Mouse (Mus musculus) ovary, postnatal 14 days (tissue): ENCODE data around the gene Susd1.

Experiments used
- DNase-seq: peaks from one replicate; pipeline ENCODE4 v3.0.0; 2022; ENCODE audit warnings: low spot score

Gene Susd1

DNA sequence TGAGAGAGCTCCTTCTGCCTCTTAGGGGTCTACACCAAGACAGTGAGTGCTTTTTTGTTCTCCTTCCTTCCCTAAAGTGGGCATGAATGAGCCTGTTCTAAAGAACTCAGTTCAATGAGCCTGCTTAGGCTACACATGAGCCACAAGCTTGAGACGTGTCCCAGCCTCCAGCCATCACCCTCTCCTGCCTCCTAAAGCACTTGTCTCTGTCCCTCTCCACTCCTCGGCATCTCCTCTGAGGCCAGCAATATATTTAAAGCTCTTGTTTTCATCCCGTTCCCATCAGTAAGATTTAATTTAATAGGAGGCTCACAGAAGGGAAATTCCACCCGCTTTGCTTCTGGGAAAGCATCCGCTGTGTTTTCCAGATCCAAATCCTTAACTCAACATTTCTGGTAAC, 98.4 kb downstream of the Susd1 start:
- DNase-seq = no peak

DNA sequence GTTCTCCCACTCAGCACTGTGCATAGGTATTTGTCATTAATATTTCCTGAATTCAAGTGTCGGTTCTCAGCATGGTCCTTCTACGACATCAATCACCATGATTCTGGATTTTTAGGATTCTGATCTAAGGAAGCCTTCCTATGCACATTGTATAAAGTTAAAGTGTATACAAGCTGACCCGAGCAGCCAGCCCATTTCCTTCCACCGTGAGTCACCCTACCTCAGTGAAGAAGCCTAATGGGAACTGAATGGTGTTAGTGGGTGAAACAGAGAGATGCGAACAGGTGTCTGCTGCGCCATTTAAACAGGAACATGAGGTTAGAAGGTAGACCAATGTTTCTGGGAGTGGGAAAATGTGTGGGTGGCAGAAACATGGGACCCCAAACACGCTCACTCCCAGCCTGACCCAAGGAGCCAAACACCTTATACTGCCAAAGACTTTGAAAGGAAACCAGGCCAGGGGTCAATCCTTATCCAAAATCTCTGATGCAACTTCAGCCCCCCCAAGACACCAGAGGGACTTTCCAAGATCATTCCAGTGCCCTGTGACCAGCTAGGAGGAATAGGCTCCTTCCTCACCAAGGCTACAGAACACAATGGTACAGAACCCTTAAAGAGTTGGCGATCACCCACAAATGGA, 99.4 kb downstream of the Susd1 start:
- DNase-seq = no peak

- DNase-seq = no peak
Observed at GRCm38 (mm10) chr4:59337533-59337885, 100.9 kb downstream of the Susd1 start.

DNA sequence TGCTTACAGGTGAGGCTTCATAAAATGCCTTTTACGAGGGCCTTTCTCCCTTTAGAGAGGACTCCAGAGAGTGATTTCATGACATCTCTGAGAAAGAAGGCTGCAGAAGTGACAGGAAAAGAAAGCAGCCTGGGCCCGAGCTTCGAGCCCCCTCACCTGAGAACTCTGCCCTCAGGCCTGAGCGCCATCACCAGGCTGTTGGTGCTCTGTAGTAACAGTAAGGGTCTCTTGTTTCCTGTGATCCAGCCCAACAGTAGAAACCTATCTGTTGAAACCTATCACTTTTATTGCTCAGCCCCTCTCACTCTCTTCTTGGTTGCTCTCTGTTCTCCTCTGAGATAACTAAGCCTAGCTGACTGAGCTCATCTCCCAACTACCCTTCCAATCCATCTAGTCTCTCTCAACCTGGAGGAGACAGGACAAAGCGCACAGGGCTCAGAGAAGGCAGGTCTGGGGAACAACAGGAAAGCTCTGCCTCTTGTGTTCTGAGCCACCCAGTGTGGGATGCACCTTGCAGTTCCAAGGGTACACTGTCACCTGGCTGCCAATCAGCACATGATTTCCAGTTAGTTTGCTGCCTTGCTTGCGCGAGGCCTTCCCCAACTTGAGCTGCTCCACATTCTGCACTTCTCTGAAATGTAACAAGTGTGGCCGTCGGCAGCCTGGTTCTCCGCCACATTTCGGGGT, 101.4 kb downstream of the Susd1 start:
- DNase-seq = no peak

DNA sequence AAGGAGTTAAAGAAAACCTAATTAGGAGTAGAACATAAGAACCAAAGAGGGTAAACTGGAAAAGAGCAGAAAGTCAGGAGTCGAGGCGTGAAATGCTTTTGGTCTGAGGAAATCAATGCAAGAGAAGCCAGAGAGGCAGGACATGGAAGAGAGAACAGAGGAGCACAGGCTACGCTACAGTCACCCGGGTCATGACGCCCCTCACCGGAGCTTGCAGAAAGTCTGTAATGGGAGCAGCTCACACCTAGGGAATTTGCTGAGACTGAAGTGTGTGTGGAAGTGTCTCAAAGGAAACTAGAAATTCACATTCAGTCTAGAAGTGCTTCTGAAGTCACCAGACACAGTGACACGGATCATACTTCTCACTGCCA, 102.0 kb downstream of the Susd1 start:
- DNase-seq = no peak

- DNase-seq = peak; percentile 29
Observed at GRCm38 (mm10) chr4:59335616-59336438, 102.6 kb downstream of the Susd1 start.

DNA sequence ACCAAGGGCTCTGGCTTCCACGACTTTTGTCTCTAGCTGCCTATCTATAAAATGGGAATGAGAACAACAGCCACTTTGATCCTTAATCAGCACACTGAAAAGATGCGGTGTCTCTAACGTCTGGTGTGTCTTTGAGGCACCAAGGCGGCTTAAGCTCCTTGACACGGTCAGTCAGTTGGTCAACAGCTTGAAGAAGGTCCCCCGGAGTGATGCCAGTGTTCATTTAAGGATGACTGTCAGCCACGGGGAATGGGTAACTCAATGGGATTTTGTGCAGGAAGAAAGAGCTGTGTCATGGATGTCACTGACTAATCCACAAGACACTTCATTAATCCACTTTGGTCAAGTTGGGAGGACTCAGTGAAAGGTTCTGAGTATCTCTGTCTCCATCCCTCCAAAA, 103.3 kb downstream of the Susd1 start:
- no peak for DNase-seq

DNA sequence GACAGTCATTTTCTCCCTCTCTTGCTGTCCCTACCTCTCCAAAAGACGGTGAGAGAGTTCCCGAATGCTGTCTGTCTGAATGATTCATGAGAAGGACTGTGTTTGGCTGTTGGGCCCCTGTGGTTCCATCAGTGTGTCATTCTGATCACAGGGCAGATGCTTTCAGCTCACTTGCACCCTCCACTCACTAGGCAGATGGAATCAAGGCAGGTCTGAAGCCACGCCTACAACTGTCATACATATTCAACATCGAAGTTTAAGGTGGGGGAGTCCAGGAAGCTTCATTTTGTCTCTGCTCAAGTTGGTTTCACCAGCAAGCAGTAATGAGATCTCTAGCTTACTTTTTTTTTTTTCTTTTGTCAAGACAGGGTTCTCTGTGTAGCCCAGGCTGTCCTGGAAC, 104.2 kb downstream of the Susd1 start:
- DNase-seq = no peak

DNA sequence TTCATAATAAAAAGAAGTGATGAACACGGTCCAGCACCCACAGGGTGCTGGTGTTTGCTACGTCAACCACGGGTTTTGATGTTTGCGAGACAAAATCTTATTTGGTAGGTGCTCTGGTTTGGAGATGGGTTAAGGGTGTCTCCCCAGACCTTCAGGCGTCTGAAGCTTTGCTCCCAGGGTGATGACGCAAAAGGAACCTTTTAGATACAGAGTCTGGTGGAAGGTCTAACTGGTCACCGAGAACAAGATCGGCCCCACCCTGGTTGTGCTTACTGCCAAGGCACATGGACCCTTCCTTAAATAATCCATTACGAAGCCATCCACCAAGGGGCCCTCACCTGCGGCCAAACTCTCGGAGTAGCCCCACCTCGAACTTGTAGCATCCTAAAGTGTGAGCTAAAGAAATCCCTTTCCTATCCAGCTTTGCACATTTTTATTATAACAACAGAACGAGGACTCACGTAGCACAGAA, 105.0 kb downstream of the Susd1 start:
- no peak for DNase-seq

DNA sequence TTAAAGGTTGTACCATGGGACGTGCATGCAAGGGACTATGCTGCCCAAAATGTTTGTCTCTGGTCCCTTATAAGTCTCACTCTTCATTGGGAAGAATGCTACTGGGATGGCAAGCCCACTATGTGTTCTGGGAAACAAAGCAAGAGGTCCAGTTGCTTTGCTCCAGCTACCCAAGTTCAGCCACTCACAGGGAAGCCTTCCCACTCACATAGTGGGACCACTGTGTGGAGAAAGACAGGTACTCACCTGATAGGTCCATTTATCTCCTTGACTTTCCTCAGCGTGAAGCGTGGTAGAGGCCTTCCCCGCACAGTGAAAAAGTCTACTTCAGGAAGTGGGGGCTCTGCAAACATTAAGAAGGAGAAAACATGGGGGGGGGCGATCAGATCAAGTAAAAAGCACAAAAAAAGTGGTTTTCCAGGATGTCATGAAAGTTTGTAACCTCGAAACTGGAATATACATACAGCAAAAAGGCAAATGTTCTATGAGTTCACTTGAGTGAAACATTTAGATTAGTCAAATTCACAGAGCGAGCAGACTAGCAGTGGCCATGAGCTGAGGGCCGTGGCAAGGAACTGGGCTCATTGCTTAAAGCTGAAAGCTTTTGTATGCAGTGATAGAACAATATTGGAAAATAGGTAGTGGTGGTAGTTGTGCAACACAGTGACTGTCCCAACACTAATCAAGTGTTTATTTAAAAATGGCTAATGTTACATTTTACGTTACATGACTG, 105.6 kb downstream of the Susd1 start:
- DNase-seq = no peak

DNA sequence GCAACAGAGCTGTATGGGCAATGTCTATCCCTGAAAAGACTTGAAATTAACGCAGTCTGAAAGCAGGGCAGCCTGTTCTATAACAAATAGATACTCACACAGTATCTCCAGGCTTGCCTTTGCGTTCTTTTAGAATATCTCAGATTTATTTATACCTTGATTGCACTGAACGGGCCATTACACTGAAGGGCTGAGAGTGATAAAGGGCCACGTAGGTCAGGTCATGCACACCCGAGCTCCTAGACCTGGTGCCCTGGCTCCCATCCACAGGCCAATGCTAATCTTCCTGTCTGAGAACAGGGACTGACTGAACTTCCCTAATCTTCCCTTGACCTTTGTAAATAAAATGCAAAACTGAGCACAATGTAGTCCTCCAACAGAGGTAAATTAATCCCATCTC, 106.3 kb downstream of the Susd1 start:
- no peak for DNase-seq

DNA sequence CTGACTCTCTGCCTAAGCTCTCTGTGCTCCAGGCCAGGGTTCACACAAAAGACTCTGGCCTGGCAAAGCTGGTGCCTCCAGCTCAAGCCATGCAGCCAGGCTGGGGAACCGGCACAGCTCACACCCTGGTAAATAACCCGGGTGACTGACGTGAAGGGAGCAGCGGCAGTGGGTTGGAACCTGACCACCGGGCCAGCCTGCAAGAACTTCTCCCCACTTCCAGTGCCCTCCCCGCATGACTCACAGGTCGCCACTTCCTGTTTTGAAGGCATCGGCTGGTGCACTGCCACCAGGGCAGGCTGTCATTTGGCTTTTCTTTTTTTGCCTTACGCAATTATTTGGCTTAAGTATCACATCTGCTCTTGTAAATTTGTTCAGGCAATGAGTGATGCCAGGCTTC, 106.8 kb downstream of the Susd1 start:
- peak; percentile 33 for DNase-seq

DNA sequence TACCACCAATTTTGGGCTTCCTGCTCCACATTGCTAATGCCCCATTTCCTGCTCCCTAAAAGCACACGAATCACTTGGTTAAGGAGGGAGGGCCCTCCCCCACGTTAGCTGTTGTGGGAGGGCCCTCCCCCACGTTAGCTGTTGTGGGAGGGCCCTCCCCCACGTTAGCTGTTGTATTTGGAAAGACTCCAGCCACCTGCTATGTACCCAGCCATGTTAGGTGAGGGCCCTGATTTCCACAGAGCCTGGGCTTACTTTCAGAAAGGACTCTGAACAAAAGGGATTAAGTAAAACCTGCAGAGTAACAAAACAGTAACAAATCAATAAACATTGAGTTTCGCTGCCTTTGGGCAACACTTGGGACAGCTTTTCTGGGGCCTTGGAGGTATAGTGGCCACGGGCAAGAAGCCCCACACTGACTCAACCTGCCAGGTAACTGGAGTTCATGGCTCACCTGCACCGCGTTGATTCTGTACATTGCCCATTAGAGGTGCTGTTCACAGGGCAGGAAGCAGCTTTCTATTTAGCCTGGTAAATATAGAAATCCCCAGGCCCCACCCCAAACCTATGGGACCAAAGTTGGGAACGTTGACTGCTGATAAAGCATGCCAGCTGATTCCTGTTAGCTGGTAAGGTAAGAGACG, 107.3 kb downstream of the Susd1 start:
- DNase-seq = no peak

DNA sequence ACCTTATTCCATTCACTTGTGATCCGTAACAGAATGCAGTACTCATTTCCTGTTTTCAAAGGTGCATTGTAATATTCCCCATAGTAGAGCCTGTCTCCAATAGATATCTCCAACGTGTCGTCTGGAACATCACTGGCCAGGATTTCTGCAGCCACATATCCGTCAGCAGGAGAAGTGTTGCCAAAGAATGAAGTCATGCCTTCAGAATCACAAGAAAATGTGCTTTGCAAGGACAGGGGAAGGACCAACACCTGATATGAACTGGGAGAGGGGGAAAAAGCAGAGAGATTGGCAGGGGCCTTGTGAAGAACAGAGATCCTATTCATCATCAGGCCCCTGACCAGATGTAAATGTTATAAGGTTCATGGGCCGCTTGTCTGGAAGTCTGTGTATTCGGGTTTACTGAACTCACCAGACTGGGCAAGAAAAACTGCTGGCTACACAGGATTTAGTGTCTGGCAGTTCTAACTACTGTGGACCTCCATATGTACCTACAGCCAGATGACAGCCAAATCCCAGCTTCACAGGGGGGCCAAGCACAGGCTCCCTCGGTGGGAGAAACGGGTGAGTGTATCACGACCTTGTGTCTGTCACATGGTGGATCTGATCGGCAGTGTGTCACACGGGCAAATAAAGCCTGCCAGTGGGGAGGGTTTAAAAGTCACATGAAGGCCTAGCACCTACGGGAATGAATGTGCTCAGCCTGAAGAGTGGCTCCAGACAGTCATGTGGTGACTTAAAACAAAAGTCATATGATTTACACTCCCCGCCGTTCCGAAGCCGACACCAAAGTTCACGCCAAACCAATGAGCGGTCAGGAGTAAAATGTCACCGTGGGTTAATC, 108.8 kb downstream of the Susd1 start:
- DNase-seq = no peak

DNA sequence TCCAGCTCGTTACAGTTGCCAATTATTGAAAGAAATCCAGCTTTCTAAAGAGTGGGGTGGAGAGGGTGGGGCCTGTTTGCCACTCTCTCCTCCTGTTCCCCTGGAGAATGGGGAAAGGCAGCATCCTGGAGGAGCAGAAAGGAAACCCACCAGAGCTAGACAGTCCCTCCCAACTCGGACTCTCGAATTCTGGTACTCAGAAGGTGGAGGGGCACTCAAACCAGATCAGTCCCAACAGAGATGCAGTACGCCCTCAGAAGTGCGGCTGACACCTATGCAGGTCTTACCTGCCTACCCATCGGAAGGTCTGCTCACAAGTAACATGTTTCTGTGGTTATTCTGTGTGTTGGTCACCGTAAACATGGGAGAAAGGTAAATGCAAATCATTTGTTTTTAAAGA, 109.6 kb downstream of the Susd1 start:
- DNase-seq = no peak

GRCm38 (mm10) chr4:59327986-59328385, 110.4 kb downstream of the Susd1 start:
- no peak for DNase-seq

GRCm38 (mm10) chr4:59326031-59326760, 112.2 kb downstream of the Susd1 start:
- no peak for DNase-seq

GRCm38 (mm10) chr4:59324317-59324716, 114.1 kb downstream of the Susd1 start:
- no peak for DNase-seq

DNA sequence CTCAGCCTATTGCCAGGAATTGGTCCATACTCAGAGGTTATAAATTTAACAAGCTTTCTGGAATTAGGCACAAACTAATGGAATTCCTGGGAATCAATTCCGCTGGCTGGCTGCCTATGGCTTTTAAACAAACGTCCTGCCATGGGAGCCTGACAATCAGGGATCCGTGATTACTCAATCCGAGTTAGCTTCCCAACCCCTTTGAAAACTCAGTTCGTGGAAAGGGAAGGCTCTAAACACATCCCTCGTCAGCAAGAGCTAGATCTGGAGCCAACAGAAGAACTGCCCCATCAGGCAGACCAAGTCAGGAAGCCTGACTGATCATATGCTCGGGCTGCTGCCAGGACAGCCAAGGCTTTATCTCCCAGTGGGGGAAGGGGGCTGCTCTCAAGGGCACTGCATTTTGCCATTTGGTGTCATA, 115.2 kb downstream of the Susd1 start:
- no peak for DNase-seq

DNA sequence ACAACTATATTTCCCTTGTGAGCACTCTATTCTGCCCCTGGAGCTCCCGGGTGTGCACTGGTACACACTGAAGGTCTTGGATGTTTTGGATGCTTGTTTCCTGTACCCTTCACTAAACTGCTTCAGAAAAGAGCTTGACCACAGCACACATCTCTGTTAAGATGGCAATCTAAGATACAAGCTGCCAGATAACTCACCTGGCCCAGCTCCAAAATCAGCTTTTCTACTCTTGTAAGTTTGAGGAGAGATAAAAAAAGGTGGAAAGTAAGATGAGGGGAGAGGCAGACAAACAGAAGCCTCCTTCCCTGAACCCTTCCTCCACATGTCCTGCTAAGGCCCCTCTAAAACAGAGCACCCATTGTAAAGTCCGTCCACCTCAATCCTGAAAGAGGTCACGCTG, 115.7 kb downstream of the Susd1 start:
- DNase-seq = no peak
